Mouse (Mus musculus) CH12.LX (cell line): ENCODE measurements around the gene Narf. TPM values are rescaled to one million over a fixed set of nuclear protein-coding genes. Genes with fewer than 3 reads are reported as not detected.

Source experiments
- DNase-seq: peaks from one replicate; pipeline ENCODE4 v3.0.0-alpha.2; 2013; ENCODE audit errors: extremely low read depth
- H3K27ac ChIP-seq: 2 replicates; pipeline ENCODE4 v1.5.1; 2012; ENCODE audit warnings: low read depth, mild to moderate bottlenecking, control low read depth, moderate library complexity; ENCODE audit not compliant: insufficient read depth
- H3K27me3 ChIP-seq: replicated peaks from 2 replicates; pipeline ENCODE3; 2012; ENCODE audit warnings: inconsistent platforms
- H3K36me3 ChIP-seq, 2 experiments: replicated peaks in 1 of 2; 2 replicates each; pipeline versions ENCODE3 to v1.6.1; 2012; ENCODE audit warnings: inconsistent platforms in 1 of 2, low read length in 1 of 2, mild to moderate bottlenecking in 1 of 2, mixed read lengths in 1 of 2, moderate library complexity in 1 of 2; ENCODE audit not compliant: control insufficient read depth in 1 of 2, insufficient read depth in 1 of 2
- H3K4me1 ChIP-seq, 2 experiments: 2 replicates each; pipeline ENCODE4 v1.6.1; 2012; ENCODE audit warnings: inconsistent platforms in 1 of 2, moderate library complexity in 1 of 2; ENCODE audit not compliant: insufficient read depth in 2 of 2, control insufficient read depth in 1 of 2
- H3K4me2 ChIP-seq: 2 replicates; pipeline ENCODE4 v1.6.1; 2012; ENCODE audit warnings: low read depth, mild to moderate bottlenecking, control low read depth; ENCODE audit not compliant: poor library complexity, insufficient read depth, severe bottlenecking
- H3K4me3 ChIP-seq, 3 experiments: fragments of 150-350 bp in 1 of 3; sonication (generic) in 1 of 3; replicated peaks in 1 of 3; 2 replicates each; pipeline versions ENCODE3 to v1.5.1; 2011 to 2012; ENCODE audit warnings: low read depth in 2 of 3, low read length in 2 of 3, mild to moderate bottlenecking in 2 of 3, moderate library complexity in 2 of 3, control low read depth in 1 of 3, improper control_type of control experiment in 1 of 3, inconsistent platforms in 1 of 3, mixed read lengths in 1 of 3; ENCODE audit not compliant: poor library complexity in 1 of 3
- H3K79me2 ChIP-seq: replicated peaks from 2 replicates; pipeline ENCODE4 v1.6.1; 2012; ENCODE audit warnings: mild to moderate bottlenecking, moderate library complexity; ENCODE audit not compliant: control insufficient read depth, poor library complexity, insufficient read depth, severe bottlenecking; ENCODE audit errors: extremely low read depth
- H3K9ac ChIP-seq: 2 replicates; pipeline ENCODE4 v1.6.1; 2012; ENCODE audit warnings: low read depth, mild to moderate bottlenecking, control low read depth, moderate library complexity; ENCODE audit not compliant: insufficient read depth
- H3K9me3 ChIP-seq: replicated peaks from 2 replicates; pipeline ENCODE3; 2012; ENCODE audit warnings: low read length, inconsistent platforms, mixed read lengths
- BHLHE40 ChIP-seq: IDR thresholded peaks from 2 replicates; pipeline ENCODE4 v1.6.1; 2011; ENCODE audit warnings: mild to moderate bottlenecking, low read depth, low read length, improper control_type of control experiment
- E2F4 ChIP-seq: IDR thresholded peaks from 2 replicates; pipeline ENCODE4 v1.6.1; 2011; ENCODE audit warnings: low read depth, low read length, improper control_type of control experiment; ENCODE audit not compliant: insufficient replicate concordance
- EP300 ChIP-seq: IDR thresholded peaks from 2 replicates; pipeline ENCODE4 v1.6.1; 2011; ENCODE audit warnings: low read length, improper control_type of control experiment
- ETS1 ChIP-seq: conservative IDR thresholded peaks from 2 replicates; pipeline ENCODE4 v1.6.1; 2012; ENCODE audit warnings: low read depth, mild to moderate bottlenecking, inconsistent platforms, low read length, improper control_type of control experiment, moderate library complexity
- IRF4 ChIP-seq: IDR thresholded peaks from 2 replicates; pipeline ENCODE4 v1.6.1; 2014; ENCODE audit warnings: low read depth, mild to moderate bottlenecking, inconsistent platforms, low read length, improper control_type of control experiment
- JUN ChIP-seq: IDR thresholded peaks from 2 replicates; pipeline ENCODE4 v1.6.1; 2011; ENCODE audit warnings: low read depth, mild to moderate bottlenecking, low read length, improper control_type of control experiment, moderate library complexity; ENCODE audit not compliant: insufficient read depth
- MAX ChIP-seq: IDR thresholded peaks from 2 replicates; pipeline ENCODE4 v1.6.1; 2011; ENCODE audit warnings: low read length, improper control_type of control experiment
- MXI1 ChIP-seq: IDR thresholded peaks from 2 replicates; pipeline ENCODE4 v1.6.1; 2011; ENCODE audit warnings: mild to moderate bottlenecking, low read depth, low read length, improper control_type of control experiment
- NELFE ChIP-seq: IDR thresholded peaks from 2 replicates; pipeline ENCODE4 v1.6.1; 2011; ENCODE audit warnings: low read depth, low read length, improper control_type of control experiment
- NRF1 ChIP-seq: IDR thresholded peaks from 2 replicates; pipeline ENCODE4 v1.6.1; 2014; ENCODE audit warnings: low read depth, mild to moderate bottlenecking, inconsistent platforms, low read length, improper control_type of control experiment, moderate library complexity
- PAX5 ChIP-seq: IDR thresholded peaks from 2 replicates; pipeline ENCODE4 v1.6.1; 2012; ENCODE audit warnings: low read length, inconsistent platforms, mixed read lengths
- SIN3A ChIP-seq: IDR thresholded peaks from 2 replicates; pipeline ENCODE4 v1.6.1; 2012; ENCODE audit warnings: low read length, improper control_type of control experiment, inconsistent platforms
- SMC3 ChIP-seq: IDR thresholded peaks from 2 replicates; pipeline ENCODE4 v1.6.1; 2011; ENCODE audit warnings: low read depth, low read length, improper control_type of control experiment
- TBP ChIP-seq: conservative IDR thresholded peaks from 2 replicates; pipeline ENCODE4 v1.6.1; 2011; ENCODE audit warnings: low read depth, low read length, improper control_type of control experiment
- TCF12 ChIP-seq: IDR thresholded peaks from 2 replicates; pipeline ENCODE4 v1.6.1; 2014; ENCODE audit warnings: low read depth, mild to moderate bottlenecking, inconsistent platforms, low read length, improper control_type of control experiment
- USF2 ChIP-seq: conservative IDR thresholded peaks from 2 replicates; pipeline ENCODE4 v1.6.1; 2011; ENCODE audit warnings: low read depth, low read length, improper control_type of control experiment
- ZKSCAN1 ChIP-seq: IDR thresholded peaks from 2 replicates; pipeline ENCODE4 v1.6.1; 2012; ENCODE audit warnings: low read depth, inconsistent platforms, low read length, improper control_type of control experiment, borderline replicate concordance
- ZMIZ1 ChIP-seq: IDR thresholded peaks from 2 replicates; pipeline ENCODE4 v1.6.1; 2012; ENCODE audit warnings: low read depth, mild to moderate bottlenecking, inconsistent platforms, low read length, improper control_type of control experiment
- dilution Hi-C: fragments of 300-500 bp; cut with MboI; formaldehyde crosslinking; loops from 2 replicates; pipeline ENCODE4 v1.14.3; 2020; ENCODE audit warnings: low sequenced_read_pairs; ENCODE audit not compliant: extremely low pct_unique_long_range_greater_than_20kb, extremely low pct_ligation_motif_present
- in situ Hi-C: fragments of 300-500 bp; cut with MboI; formaldehyde crosslinking; loops from 3 replicates; pipeline ENCODE4 v1.14.3; 2019; ENCODE audit warnings: low sequenced_read_pairs, low pct_ligation_motif_present, low pct_unique_long_range_greater_than_20kb, mixed read lengths
- polyA plus RNA-seq: library from polyadenylated mRNA; unstranded; fragments of >175 nt; gene quantifications from 2 replicates; pipeline ENCODE4 v1.2.1, GENCODE M21; 2012; ENCODE audit warnings: low read depth; ENCODE audit not compliant: insufficient read length
- total RNA-seq, 2 experiments: library from RNA; depleted of rRNA; stranded (reverse); fragments of 300-350 nt in 1 of 2; fragments of >200 nt in 1 of 2; gene quantifications; 2 replicates each; pipeline ENCODE4 v1.2.3; 2012 to 2014

The Narf gene
- total and polyA plus RNA-seq, 3 experiments, result 11.7 to 29.9 (median 26.2) TPM

- Histone ChIP-seq H3K9me3 (no peaks in the 10 kb centered on the region), H3K4me2 (no peak overlapping the region), H3K79me2 (no peaks in the 10 kb centered on the region), H3K4me3 (no peak overlapping the region), H3K27ac (no peak overlapping the region), H3K4me1 (peaks cover 0 to 3% of the 10 kb centered on the region in 2 experiments; a peak in 2 of 4 replicates), H3K9ac (no peak overlapping the region), H3K27me3 (no peaks in the 10 kb centered on the region), H3K36me3 (peaks cover 0 to 9% of the 10 kb centered on the region in 2 experiments)
- TF ChIP-seq SIN3A (no peak), TBP (no peak), ZKSCAN1 (no peak), IRF4 (peak; percentile 58; the same call in 1 of the 2 replicates), MXI1 (no peak), MAX (no peak), E2F4 (no peak)
- dilution Hi-C loops, result no loop called here
- DNase-seq, result no peak
- in situ Hi-C loops, result no loop called here
Observed at GRCm38 (mm10) chr11:121189681-121190080, 47.4 kb upstream of the Narf start.

GRCm38 (mm10) chr11:121192742-121193141 lies 44.3 kb upstream of the Narf start:
- no peaks in the 10 kb centered on the region for H3K27me3 ChIP-seq
- in situ Hi-C loops, result no loop called here
- H3K79me2 ChIP-seq, result no peaks in the 10 kb centered on the region
- peaks cover 0 to 3% of the 10 kb centered on the region in 2 experiments; a peak in 2 of 4 replicates for H3K4me1 ChIP-seq
- H3K27ac ChIP-seq, result no peak overlapping the region
- H3K4me3 ChIP-seq, result no peak overlapping the region
- no peak overlapping the region for H3K9ac ChIP-seq
- DNase-seq, result no peak
- no peaks in the 10 kb centered on the region for H3K9me3 ChIP-seq
- H3K4me2 ChIP-seq, result no peak overlapping the region
- H3K36me3 ChIP-seq, result peaks cover 0 to 11% of the 10 kb centered on the region in 2 experiments
- dilution Hi-C loops, result no loop called here
- TF ChIP-seq BHLHE40, result no peak
- TF ChIP-seq JUN, result no peak
- no peak for TF ChIP-seq SIN3A
- TF ChIP-seq NRF1, result no peak
- TF ChIP-seq E2F4, result no peak
- no peak for TF ChIP-seq ZMIZ1
- TF ChIP-seq, all 38 proteins: peak for 0

GRCm38 (mm10) chr11:121193415-121193814 lies 43.6 kb upstream of the Narf start:
- H3K27me3 ChIP-seq, result no peaks in the 10 kb centered on the region
- DNase-seq, result no peak
- dilution Hi-C loops (no loop called here), in situ Hi-C loops (no loop called here)
- H3K9me3 ChIP-seq, result no peaks in the 10 kb centered on the region
- H3K4me1 ChIP-seq, result peaks cover 0 to 3% of the 10 kb centered on the region in 2 experiments; a peak in 2 of 4 replicates
- no peak overlapping the region for H3K4me3 ChIP-seq
- H3K36me3 ChIP-seq, result peaks cover 0 to 11% of the 10 kb centered on the region in 2 experiments
- H3K4me2 ChIP-seq, result no peak overlapping the region
- H3K27ac ChIP-seq, result no peak overlapping the region
- TF ChIP-seq NELFE (no peak), ETS1 (no peak), ZKSCAN1 (no peak), PAX5 (no peak), SMC3 (no peak), TCF12 (no peak), EP300 (no peak), USF2 (no peak)
- no peak overlapping the region for H3K9ac ChIP-seq
- no peaks in the 10 kb centered on the region for H3K79me2 ChIP-seq
